11 mouse cellular contexts compared by ENCODE assay signal in the genomic region with DNA sequence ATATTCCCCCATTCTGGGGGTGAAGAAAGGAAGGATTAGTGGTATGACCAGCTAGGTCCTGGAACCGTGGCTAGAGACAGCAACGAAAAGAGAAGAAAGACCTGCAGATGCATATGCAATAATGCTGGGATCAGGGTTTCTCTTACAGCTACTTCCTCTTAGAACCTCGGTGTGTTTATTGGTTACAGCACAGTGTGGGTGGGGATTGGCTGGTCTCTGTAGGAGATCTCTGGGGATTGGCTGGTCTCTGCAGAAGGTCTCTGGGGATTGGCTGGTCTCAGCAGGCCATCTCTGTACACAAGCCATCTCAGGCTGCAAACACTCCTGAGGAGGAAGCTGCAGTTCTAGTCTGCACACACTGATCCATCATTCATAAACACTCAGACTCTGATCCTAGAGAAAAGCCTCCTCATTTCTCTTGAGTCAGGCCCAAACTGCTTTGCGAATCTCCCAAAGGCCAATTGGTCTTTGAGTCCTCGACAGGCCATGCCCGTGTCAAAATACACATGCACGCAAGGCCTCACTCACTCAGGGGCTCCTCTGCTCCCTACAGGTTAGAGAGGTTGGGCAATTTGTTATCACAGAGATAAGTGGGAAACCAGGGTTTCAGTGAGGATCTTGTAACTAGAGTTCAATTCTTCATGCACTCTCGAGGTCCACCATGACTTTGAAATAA. TPM values are rescaled to one million over a fixed set of nuclear protein-coding genes. Genes with fewer than 3 reads are reported as not detected.
A peak's percentile ranks its signal among the peaks of the same experiment; 100 is the strongest.
DNase-seq lines count a peak whose midpoint lies in the region; ATAC-seq lines count a peak whose summit lies in the region.
"Had no signal": no experiment of that assay in that cellular context is flagged by ENCODE, and none has a peak within 500 bp of the region (broad histone marks: within the 10 kb centered on the region; RNA-seq: fewer than 3 reads in every experiment).

No protein-coding gene starts in this region.

- no peak for ATAC-seq in heart, embryonic 13.5 days (ENCODE audit: extremely low read depth, insufficient number of reproducible peaks, low FRiP score, low TSS enrichment)
- ATAC-seq in lung, embryonic 16.5 days (ENCODE audit: low read depth) = 0 out of 2 replicates have a peak, but pooled peaks have one; percentile 31

- no peak overlapping the region for H3K4me2 ChIP-seq in heart, embryonic 13.5 days
- H3K4me2 ChIP-seq in lung, embryonic 16.5 days (ENCODE audit: low read depth, low read length) = no peak overlapping the region
- H3K4me2 ChIP-seq: midbrain, embryonic 12.5 days; stomach, embryonic 15.5 days had no signal

- peaks cover 63% of the 10 kb centered on the region for H3K4me1 ChIP-seq in heart, embryonic 13.5 days
- peaks cover 14% of the 10 kb centered on the region for H3K4me1 ChIP-seq in lung, embryonic 16.5 days (replicated peaks; ENCODE audit: control insufficient read depth, insufficient read depth, low read length)

- DNase-seq in adrenal gland, postnatal 14 days = peak; percentile 31
- DNase-seq in adrenal gland, adult 8-10 months = no peak
- peak; percentile 71 to 79 for DNase-seq in B cell, adult 2 months
- DNase-seq in left cerebral cortex, adult 18-20 months (ENCODE audit: low spot score in 2 of 2) = no peak
- no peak for DNase-seq in urinary bladder, postnatal 25 days (ENCODE audit: low spot score)
- DNase-seq in frontal cortex, postnatal 10 days (ENCODE audit: low spot score in 2 of 2) = no peak
- DNase-seq: cerebellum, adult 8-10 months had no signal

- H3K9me3 ChIP-seq in heart, embryonic 13.5 days = no peaks in the 10 kb centered on the region
- H3K9me3 ChIP-seq in lung, embryonic 16.5 days (ENCODE audit: control insufficient read depth, low read length) = no peaks in the 10 kb centered on the region
- H3K9me3 ChIP-seq: midbrain, embryonic 12.5 days; stomach, embryonic 15.5 days had no signal

- H3K9ac ChIP-seq in heart, embryonic 13.5 days = no peak overlapping the region
- H3K9ac ChIP-seq in lung, embryonic 16.5 days (ENCODE audit: low read length) = no peak overlapping the region
- H3K9ac ChIP-seq: midbrain, embryonic 12.5 days; stomach, embryonic 15.5 days had no signal

- no peaks in the 10 kb centered on the region for H3K36me3 ChIP-seq in heart, embryonic 13.5 days
- no peaks in the 10 kb centered on the region for H3K36me3 ChIP-seq in lung, embryonic 16.5 days (ENCODE audit: control insufficient read depth, insufficient read depth, low read length)
- H3K36me3 ChIP-seq: midbrain, embryonic 12.5 days; stomach, embryonic 15.5 days had no signal

- H3K27ac ChIP-seq in heart, embryonic 13.5 days (replicated peaks) = peak overlapping the region; percentile 53
- H3K27ac ChIP-seq in lung, embryonic 16.5 days (ENCODE audit: low read length) = no peak overlapping the region
- H3K27ac ChIP-seq: midbrain, embryonic 12.5 days; stomach, embryonic 15.5 days had no signal

- 57% methylated on average over 8 of the region's 8 CpGs for WGBS in heart, embryonic 13.5 days
- WGBS in lung, embryonic 16.5 days = 51% methylated on average over 8 of the region's 8 CpGs

- H3K4me3 ChIP-seq in heart, embryonic 13.5 days = no peak overlapping the region
- H3K4me3 ChIP-seq in lung, embryonic 16.5 days (ENCODE audit: low read length) = no peak overlapping the region
- H3K4me3 ChIP-seq: midbrain, embryonic 12.5 days; stomach, embryonic 15.5 days had no signal

- no peaks in the 10 kb centered on the region for H3K27me3 ChIP-seq in heart, embryonic 13.5 days (replicated peaks)
- no peaks in the 10 kb centered on the region for H3K27me3 ChIP-seq in lung, embryonic 16.5 days (ENCODE audit: control insufficient read depth, insufficient read depth, low read depth, low read length)
- H3K27me3 ChIP-seq: midbrain, embryonic 12.5 days; stomach, embryonic 15.5 days had no signal

RNA-seq across cellular contexts. Expression of gene Ndufb4, which starts 35.1 kb away (rescaled TPM):
- total RNA-seq in adrenal gland, postnatal 14 days (2021) = 181 and 184 TPM in 2 replicates
- total RNA-seq in adrenal gland, adult 8-10 months (2022) = 10 to 100 TPM; 87.1 to 97.1 (median 92.0) TPM
- 69.4 and 84.7 TPM in 2 replicates for polyA plus RNA-seq in heart, embryonic 13.5 days (2015; fragmentation: Nextera tagmentation; extraction: Ambion mirVana)
- 50.0 and 63.8 TPM in 2 replicates for polyA plus RNA-seq in lung, embryonic 16.5 days (2015; fragmentation: Nextera tagmentation; extraction: Ambion mirVana)
- 10 to 100 TPM; 76.5 to 80.3 TPM for total RNA-seq in left cerebral cortex, adult 18-20 months (2021)

Comparison
In these comparisons a context has a peak if more than half of its experiments do, and no peak if none do; other contexts are left out.
1. DNase-seq: peak in adrenal gland, postnatal 14 days (single experiment) and B cell, adult 2 months (2 of 2); none in adrenal gland, adult 8-10 months (single experiment), left cerebral cortex, adult 18-20 months (0 of 2), urinary bladder, postnatal 25 days (single experiment) and frontal cortex, postnatal 10 days (0 of 2).